Mouse (Mus musculus): ENCODE data around the gene Snrnp35.
"Not testable (repeated sequence)": the region's sequence is repeated elsewhere in the genome, so short reads cannot be mapped to it uniquely, and the experiment has no call there.

Gene Snrnp35

DNA sequence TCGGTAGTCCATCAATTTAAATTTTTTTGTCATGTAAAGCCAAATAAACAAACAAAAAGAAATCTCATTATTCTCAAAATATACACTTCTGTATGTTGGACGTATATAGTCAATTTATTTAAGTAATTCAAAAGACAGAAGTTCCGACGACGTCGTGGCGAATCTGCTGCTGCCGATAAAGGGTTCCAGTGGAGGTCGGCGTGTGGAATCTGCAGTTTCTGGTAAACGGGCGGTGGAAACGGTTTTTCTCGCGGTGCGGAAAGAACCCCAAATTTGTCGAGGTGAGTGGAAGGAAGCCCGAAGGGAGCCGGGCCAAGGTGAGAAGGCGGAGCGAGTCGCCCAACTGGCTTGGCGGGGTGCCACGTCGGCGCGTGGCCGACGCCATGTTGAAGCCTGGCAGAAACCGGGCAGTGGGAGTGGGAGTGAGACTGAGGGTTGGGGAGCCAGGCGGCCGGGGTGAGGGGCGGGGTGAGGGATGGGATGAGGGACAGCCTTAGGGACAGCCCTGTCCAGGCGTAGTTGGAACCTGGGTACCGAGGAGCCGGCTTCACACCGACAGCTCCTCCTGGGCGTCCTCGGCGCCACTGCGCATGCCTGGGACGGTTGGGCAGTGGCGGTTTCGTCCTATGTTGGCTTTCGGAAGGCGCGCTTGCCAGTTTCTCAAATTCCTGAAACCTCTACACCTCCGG lies at the start of gene Snrnp35:
TSS of gene Snrnp35 (plus strand) at position 169 of the 689 bp plus-strand sequence.
- peak; percentile 86 for DNase-seq

DNA sequence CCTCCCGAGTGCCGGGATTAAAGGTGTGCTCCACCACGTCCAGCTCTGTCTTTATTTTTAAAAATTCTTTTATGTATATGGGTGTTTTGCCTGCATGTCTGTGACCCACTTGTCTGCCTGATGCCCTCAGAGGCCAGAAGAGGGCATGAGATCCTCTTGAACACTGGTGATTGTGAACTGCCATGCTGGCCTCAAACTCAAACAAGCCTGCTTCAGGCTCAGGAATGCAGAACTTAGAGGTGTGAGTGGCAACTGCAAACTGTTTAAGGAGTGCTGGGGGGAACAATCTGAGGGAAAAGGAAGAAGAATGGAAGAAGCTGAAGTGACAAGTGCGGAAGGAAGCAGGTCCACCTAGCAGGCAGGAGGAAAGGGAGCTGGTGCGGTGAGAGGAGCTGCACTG lies 44.7 kb upstream of the Snrnp35 start:
- DNase-seq, result no peak

DNA sequence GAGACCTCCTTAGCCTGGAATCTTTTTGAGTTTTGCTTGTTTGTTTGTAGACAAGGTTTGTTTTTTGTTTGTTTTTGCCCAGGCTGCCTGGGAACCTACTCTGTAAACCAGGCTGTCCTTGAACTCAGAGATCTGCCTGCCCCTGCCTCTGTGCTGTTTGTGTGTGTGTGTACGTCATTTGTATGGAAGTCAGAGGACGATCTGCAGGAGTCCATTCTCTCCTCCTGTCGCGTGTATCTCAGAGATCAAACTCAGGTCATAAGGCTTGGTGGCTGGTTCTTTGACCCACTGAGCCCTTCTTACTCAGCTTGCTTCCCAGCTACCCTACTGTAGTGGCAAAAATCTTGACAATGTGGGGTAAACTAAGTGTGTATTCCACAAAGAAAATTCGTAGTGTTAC lies 44.2 kb upstream of the Snrnp35 start:
- DNase-seq, result no peak

DNA sequence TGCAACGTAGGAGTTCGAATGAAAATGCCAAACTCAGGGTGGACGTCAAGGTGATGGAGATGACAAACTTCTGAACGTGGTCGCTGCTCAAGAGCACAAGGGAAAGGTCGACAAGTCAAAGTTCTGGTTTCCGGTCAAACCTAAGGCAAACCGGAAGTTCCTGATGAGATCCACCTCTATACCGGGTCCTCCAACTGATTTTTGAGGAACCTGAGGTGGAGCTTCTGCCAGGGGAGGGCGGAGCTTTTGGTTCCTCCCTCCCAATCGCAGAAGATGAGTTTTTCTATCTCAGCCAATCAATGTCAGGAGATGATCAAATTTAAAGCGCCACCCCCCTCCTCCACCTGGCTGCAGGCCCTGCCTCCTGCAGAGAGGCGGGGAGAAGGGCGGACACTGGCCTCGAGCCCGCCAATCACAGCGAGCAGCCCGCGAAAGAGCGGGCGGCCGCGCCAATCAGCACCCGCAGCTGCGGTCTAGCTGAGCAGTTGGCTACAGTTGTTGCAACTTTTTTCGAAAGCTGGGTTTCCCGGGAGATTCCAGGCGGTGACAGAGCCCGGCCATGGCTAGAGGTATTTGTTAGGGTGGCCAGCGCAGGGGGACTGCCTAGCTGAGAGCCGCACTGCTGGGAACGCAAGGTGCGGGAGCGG lies 43.4 kb upstream of the Snrnp35 start, which contains the start of gene Kmt5a:
TSS of gene Kmt5a (plus strand) at position 484 of the 647 bp plus-strand sequence.
- DNase-seq, result peak; percentile 96

DNA sequence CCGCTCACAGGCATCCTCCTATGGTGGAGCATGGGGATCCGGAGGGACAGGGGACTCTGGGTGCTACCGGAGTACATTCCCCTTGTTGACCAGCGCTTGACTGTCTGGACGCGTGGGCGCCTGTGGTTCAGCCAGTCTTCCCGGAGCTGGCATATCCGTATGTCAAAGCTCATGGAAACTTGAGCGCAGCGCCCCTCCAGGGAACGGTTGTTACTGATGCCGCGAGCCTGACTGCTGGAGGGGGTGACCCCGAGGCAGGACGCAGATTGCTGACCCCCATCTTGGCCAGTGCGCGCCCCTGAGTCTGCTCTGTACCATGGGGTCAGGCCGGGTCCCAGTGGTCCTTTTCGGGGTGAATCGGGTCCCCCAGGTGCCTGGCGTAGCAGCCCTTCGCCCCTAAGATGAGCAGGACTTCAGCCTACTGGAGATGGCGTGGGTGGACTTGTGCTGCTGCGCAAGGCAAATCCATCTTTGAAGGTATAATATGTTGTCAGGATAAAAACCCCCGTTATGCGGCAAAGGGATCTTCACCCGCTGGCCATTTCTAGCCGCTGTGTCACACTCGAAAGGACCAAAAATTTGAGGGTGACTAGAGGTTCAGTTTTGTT lies 42.7 kb upstream of the Snrnp35 start:
- DNase-seq, result no peak

DNA sequence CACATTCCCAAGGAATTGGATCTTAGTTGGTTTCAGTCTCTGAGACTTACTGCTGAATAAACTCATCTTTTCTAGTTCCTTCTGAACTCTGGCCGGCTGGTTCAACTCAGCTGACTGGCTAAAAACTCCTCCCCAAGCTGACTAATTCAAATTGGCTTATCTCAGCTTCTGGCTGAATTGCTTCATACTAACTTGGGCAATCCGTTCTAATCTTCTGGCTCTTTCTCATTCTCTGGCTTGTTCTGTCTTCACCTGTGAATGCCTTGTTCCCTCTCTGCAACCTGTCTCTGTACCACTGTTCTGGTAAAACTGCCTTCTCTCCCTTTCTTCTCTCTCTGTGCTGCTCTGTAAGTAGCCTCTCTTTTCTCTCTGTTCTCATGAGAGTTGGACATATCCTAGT lies 40.3 kb upstream of the Snrnp35 start:
- no peak for DNase-seq

DNA sequence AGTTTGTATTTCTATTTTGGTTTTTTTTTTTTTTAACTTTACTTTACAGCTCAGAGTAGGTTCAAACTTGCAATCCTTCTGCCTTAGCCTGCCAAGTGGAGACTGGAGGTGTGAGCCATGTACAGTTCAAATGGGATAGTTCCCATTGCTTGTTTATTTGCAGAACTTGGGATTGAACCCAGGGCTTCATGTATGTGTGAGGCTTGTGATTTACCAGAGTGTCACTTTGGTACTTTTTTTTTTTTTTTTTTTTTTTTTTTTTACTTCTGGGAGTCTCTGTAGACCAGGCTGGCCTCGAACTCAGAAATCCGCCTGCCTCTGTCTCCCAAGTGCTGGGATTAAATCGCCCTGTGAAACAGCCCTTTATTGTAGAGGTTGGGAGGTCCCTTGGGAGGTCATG lies 38.7 kb upstream of the Snrnp35 start:
- DNase-seq, result no peak

DNA sequence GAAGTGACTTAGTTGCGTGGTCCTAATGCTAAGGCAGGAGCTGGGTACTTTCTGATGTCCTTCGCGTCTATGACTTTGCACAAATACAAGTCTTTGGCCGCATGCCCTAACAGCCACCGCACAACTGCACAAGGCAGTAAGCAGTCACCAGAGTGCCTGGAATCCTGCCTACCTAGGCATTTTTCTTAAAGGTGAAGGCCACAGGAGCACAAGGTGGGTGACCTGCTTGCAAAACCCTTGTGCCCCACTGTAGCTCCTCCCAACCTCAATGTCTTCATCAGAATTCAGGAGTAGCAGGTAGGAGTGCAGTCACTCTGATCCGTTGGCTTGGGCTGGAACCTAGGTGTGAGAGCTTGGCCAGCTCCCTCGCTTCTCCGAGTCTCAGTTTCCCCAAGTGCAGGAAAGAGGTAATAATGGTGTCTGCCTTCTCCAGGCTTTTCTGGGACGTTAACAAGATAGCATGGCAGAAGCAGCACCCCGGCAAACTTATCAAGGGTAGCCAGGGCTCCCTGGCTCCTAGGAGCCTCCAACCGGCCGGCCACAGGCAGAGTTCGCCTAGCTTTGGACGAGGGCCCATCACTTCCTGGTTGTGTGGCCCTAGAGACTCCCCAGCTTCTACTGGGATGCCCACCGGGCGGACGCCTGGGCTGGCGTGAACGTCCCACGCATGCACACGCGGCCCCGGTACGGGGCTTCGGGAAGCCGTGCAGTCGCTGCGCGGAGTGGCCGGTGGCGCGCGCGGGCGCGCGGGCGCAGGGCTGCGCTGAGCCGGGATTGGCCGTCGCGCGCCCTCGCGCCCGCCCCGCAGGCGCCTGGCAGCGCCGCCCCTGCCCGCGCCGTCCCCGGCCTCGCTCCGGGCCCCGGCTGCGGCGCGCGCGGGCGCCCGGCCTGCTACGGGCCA lies 38.0 kb upstream of the Snrnp35 start:
- peak; percentile 71 for DNase-seq

DNA sequence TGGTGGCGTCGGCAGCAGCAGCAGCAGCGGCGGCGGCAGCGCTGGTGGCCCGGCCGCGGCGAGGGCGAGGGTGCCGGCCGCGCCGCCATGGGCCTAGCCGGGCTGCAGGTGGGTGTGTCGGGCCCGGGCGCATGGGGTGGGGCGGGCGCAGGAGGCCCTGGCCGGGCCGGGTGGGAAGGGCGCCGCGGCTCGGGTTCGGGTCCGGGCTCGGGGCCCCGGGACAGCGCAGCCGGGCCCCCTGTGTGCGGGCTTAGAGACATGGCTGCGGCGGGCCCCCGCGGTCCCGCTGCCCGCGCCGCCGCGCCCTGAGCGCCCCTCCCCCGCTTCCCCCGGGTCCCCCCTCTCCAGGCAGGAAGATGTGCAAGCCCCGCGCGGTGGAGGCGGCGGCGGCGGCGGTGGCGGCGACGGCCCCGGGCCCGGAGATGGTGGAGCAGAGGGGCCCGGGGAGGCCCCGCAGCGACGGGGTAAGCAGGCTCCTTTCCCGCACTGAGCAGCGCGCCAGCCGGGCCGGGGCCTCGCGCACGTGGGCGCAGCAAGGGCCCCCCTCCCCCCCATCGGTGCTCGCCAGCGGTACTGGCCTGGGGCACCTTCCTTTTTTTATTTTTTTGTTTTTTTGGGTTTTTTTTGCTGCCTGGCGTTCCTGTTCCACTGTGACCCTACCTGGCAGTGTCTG lies 37.2 kb upstream of the Snrnp35 start:
- peak; percentile 39 for DNase-seq

DNA sequence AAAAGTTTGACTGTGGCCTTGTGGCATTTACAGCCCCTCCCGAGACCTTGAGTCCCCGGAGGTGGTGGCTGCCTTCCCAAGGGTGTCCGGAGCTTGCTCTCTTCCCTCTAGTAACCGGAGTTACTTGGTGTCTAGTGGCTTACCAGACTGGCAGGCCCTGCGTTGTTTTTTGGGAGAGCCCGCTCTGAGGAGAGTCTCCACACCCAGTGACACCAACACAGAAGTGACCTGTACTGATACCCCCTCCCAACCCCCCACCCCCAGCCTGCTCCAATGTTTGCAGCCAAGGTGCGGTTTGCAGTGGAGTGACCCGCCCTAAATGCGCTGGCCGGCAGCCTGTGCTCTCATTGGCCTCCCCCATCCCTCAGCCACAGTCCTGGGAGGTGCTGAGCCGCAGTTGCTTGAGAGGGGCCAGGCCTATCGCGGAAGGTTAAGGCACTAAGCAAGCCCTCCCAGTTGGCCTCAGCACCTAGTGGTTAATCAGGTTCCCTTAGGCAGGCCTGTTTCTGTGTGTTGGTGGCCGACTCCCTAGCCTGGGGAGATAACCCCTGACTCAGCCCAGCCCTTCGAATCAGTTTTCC lies 36.5 kb upstream of the Snrnp35 start:
- DNase-seq, result no peak

DNA sequence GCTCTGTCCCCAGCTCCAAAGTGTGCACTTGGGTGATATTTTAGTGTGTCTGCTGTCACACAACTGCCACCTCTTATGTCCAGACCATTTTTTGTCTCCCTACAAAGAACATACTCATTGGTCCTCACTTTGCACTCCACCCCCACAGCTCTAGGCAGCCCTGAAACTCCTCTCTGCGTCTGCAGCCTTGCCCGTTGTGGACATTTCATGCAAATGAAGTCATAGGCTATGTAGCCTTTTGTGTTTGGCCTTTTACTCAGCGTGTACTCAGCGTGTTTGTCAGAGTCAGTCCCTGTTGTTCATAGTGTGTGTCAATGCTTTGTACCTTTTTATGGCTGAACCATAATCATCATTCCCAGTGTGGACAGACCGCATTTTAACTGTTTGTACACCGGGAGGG lies 33.4 kb upstream of the Snrnp35 start:
- no peak for DNase-seq

DNA sequence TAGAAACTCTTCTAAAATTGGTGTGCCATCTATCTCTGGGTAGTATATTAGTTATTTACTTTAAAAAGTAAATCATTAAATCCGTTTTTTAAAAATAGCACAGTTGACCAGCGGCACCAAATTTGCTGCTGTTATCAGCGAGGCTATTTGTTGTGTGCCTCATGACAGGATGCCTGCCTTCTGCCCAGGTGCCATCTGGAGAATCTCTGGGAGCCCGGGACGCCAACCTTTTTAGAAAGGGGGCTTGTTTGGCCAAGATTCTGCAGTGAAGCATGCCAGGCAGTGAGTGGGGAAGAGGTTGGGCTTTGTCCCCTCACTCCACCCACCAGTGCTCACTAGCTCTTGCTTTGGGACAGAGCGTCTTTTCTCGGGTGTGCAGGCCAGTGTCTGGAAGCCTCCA lies 32.9 kb upstream of the Snrnp35 start:
- DNase-seq, result no peak

DNA sequence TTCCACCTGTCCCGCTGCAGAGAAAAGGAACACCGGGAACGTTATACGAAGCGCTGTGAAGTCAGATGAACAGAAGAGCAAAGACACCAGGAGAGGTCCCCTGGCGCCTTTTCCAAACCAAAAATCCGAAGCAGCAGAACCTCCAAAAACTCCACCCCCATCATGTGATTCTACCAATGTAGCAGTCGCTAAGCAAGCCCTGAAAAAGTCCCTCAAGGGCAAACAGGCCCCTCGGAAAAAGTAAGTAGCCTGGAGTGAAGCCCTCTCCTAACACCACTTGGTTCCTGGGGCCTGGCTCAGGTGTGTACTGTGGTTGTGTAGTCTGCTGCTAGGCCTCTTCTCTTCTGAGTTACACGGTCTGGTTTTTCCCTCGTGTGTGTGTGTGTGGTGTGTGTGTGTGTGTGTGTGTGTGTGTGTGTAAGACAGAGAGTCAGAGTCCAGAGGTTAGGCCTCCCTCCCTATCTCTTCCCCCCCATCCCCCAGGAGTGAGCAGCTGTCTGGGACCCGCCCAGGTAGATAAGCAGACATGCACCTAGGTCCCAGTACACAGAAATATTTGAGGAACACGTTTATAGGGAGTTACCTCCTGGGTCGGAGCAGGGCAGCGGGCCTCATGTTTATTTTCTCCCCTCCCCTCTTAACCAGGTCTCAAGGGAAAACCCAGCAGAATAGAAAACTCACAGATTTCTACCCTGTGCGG lies 32.1 kb upstream of the Snrnp35 start:
- DNase-seq, result no peak

DNA sequence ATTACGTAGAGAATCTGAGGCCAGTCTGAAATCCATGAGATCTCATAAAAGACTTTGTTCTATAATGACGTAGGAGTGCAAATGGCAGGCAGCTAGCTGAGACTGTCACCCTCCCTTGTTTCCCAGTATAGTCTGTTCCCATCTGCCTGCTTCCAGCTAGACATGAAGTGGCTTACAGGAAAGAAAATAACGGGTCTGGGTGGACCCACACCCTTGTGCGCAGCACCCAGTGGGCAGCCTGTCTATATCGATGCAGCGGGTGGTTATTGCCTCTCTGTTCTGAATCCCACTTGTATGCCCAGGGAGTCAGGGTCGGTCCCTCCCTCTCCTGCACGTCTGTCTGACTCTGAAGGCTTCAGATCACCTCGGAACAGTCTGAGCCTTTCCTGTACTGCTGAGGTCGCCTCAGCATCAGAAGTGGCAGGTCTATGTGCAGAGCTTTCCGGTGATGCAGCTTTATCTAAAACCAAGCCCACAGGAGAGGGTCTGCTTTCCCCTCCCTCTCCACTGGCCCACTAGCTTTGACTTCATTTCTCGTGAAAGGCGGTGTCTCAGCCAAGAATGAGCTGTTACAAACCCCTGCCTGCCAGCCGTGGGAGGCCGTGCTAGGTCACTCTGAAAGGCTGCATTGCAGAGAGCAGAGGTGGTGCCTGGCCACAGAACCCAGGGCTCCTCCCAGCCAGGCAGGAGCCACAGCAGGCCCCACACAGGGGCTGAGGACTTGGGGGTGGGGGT lies 30.3 kb upstream of the Snrnp35 start:
- DNase-seq, result no peak

DNA sequence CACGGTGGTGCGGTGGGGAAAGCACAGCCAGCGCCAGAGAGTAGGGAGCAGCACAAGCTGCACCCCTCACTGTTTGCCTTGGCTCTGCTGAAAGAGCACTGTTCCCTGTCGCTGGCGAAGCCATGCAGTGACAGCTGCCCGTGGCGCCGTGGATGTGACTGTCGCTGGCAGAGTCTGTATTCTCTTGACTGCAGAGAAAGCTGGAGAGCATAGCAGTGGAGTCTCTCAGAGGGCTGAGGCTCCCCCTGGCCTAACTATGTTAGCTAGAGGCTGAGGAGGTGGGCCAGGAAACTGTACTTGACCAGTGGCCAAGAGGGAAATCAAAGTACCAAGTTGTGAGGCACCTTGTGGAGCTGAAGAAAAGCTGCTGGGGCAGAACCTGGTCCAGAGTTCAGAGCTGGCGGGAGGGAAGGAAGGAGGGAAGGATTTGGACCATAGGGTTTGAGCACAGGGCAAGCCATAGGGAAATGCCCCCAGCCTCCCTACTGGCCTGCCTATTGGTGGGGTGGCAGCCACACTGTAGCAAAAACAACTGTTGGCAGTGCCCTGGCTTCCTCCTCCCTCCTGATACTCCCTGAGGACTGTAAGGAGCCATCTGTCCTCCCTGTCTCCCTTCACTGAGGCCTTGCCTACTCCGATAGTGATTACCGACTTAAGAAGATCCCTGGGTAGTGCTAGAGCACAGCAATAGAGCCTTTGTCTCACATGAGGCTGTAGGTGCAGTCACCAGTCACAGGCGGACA lies 29.4 kb upstream of the Snrnp35 start:
- DNase-seq, result peak; percentile 46

DNA sequence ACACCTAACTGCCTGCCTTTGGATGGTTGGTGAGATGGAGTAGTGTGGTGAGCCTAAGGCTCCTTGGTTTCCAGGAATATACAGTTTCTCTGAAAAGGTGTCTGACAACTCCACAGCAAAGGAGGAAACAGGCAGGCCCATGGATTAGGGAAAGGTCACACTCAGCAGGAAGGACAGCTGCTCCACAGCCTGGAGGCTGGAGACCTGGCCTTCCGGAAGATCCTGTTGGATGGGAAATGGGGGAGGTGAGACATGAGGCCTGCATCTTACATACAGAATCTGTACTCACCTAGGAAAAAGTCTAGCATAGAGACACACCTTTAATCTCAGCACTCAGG lies 28.9 kb upstream of the Snrnp35 start:
- DNase-seq, result no peak

DNA sequence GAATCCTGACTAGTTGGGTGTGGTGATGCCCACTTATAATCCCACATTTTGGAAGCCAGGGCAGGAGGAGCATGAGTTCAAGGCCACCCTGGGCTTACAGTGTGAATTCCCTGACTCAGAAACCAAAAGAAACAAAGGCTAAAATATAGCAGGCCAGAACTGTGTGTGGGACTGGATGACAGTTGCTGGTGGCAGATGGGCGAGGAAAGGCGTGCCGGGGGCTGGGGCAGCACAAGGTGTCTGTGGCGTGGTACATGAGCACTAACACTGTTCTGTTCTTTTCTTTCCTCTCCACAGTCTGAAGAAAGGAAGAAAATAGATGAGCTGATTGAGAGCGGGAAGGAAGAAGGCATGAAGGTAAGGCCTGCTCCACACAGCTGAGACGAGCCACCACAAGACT lies 26.2 kb upstream of the Snrnp35 start:
- DNase-seq, result no peak

DNA sequence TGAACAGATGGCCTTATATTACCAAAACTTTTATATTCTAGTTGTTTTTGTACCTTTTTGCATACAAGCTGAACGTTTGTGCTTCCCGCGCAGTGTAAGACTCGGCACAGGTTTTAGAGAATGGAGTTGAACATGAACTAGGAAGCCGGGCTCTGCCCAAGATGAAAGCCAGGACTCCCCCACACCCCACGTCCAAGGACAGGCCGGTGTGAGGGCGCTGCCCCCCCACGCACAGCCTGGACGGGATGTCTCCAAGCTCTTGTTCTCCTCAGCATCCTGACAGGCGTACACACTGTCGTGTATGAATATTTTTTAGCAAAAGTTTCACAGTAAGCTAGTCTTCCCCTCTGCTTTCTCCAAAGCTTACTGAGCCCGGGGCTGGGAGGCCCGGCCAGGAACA lies 22.0 kb upstream of the Snrnp35 start:
- DNase-seq, result not testable (repeated sequence)

DNA sequence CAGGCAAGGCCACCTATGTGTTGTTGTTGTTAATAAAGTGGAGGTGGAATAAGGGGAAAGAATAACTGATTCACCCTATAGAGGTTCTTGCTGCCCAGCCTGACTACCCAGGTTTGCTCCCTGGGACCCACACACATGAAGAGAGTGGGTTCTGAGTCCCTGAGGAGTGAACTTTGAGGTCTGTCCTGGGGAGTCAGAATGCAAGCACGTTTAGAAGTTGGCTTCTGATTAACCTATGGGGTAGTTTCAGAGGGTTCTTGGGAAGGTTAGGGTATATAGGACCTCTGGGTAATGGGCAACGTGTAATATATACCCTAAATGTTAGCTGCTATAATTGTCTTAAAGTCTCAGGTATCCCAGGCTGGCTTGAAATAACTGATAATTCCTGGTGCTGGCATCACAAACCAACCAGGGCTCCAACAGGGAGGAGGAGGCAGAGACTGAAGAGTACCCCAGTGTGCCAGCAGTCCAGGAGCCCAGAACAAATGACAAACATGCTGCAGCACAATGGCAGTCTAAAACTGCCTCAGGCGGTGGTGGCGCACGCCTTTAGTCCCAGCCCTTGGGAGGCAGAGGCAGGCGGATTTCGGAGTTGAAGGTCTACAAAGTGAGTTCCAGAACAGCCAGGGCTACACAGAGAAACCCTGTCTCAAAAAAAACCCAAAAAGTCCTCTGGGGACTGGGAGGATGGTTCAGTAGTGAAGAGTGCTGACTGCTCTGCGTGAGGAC lies 20.5 kb upstream of the Snrnp35 start:
- DNase-seq, result no peak

DNA sequence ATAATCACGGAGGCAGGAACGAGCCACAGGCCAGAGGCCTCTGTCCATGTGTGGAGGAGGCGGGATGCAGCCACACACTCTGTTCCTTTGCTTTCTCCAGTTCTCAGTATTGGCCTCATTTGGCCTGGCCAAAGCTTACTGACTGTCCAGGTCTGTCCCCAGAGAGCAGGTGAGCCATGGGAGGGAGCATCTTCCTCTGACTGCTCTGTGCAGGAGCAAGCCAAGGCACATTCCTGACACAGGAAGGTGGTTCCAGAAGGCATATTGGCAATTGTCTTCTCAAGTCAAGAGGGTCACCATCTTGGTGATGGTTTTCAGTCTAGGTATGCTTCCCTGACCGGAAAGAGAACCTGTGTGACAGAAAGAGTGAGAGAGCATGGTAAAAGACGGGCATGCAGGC lies 19.5 kb upstream of the Snrnp35 start:
- no peak for DNase-seq

Data from cerebellum, adult 11 months (tissue).